Mouse (Mus musculus): ENCODE measurements around the gene Rsrp1. TPM values are rescaled to one million over a fixed set of nuclear protein-coding genes. Genes with fewer than 3 reads are reported as not detected.
"Not testable (repeated sequence)": the region's sequence is repeated elsewhere in the genome, so short reads cannot be mapped to it uniquely, and the experiment has no call there.

Rsrp1 gene
- 100 to 1,000 TPM; 129 to 206 TPM for total RNA-seq (2021)

DNA sequence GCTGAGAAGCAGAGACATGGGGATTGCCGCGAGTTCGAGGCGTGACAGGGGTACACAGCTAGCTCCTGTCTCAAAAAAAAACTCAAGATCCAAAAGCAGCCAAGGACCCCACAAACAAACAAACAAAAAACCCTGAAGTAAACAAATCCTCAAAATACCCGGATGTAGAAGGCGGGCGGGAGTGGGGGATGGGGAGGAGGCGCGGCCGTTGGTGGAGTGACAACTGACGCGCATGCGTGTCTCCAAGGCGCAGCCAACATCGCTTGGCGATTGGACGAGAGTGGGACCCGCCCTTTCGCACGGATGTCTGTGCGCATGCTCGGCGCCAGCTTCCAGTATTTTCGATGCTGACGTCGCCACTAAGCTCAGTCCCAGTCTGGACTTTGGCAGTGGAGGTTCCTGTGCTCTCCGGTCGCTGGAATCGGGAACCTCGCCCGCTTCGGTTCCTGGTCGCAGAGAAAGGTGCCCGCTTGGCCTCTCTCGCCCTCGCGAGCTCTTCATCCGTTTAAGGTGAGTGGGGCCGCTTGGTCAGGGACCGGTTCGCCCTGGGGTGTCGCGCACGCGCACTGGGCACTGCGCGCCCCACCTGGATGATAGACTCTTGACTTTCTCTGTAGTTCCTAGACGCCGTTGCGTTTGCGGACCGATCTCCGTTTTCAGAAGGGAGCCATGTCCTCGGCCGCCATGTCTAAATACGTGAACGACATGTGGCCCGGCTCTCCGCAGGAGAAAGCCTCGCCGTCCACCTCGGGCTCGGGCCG, at the start of gene Rsrp1:
Rsrp1 (plus strand) TSS at position 335 of the 761 bp plus-strand sequence.
- intact Hi-C loops (cut with DNase I), result no loop called here
- DNase-seq, result peak; percentile 98

DNA sequence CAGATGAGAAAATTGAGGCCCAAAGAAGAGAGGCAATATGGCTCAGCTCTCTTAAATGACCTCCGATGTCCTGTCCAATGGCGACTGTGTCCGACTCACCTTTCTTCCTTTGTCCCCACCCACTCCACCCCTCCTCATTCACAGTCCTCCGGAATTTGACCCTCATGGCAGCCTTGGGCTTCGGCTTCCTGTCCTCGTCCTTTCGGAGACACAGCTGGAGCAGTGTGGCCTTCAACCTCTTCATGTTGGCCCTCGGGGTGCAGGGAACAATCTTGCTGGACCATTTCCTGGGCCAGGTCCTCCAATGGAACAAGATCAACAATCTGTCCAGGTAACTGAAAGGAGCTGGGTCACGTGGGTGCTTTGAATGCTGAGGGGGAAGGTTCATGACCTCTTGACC, 47.2 kb upstream of the Rsrp1 start:
- no peak for DNase-seq
- intact Hi-C loops (cut with DNase I), result no loop called here

DNA sequence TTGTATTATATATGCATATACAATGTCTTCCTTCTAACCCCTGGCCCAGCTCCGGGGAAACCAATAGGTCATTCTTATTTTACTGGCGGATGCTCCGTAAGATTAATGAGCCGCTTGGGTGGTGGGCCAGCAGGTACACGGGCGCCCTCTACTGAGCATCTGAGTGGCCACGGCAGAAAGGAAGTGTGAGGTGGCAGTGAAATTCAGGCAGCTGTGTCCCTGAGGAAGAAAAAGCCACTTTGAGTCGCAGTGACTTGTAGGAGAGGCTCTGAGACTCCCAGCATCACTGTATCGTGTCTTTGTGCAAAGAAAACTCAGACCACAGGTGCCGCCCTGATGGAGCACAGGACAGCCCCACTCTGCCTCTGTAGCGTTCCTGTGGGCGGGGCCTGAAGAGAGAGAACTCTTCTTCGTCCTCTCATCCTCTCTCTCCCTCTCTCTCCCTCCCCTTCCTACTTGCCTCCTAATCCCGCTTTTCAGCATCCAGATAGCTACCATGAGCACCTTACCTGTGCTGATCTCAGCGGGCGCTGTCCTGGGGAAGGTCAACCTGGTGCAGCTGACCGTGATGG, 43.9 kb upstream of the Rsrp1 start:
- peak; percentile 75 to 78 for DNase-seq
- intact Hi-C loops (cut with DNase I), result loop anchor here (1.0 to 2.0 kb wide), 2 partner anchors 86 to 337 kb away; no protein-coding TSS in a partner anchor

DNA sequence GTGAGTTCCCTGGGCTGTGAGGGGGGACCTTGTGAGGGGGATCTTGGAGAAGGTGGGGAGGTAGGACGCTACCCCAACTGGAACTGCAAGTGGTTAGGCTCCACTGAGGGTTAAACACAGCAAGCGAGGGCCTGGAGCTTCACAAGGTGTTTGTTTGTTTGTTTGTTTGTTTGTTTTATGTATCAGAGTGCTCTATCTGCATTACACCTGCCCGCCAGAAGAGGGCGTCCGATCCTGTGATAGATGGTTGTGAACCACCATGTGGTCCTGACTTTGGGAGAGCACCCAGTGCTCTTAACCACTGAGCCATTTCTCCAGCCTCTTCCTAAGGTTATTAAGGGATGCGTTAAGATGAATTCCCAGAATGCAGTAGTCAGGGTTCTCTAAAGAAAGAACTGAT, 43.4 kb upstream of the Rsrp1 start:
- intact Hi-C loops (cut with DNase I), result no loop called here
- peak in 1 of 2 experiments; percentile 12 for DNase-seq

DNA sequence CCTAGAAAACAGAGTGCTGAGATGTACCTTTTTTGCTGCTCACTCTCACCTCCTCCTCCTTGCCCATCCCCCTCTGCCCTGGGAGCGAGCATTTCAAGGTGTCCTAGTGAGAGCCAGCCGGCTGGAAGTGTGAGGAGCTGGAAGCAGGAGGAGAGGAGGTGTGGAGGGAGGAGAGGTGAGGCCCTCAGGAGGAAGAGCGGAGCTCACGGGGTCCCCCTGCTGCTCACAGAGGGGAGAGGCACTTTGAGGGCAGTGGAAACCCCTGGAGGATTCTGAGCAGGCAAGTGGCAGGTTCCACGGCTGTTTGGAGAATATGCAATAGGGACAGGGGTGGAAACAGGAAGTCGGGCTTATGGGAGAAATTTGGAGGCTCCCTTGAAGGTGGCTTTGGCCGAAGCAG, 40.1 kb upstream of the Rsrp1 start:
- intact Hi-C loops (cut with DNase I), result no loop called here
- DNase-seq, result peak in 1 of 2 experiments; percentile 15

DNA sequence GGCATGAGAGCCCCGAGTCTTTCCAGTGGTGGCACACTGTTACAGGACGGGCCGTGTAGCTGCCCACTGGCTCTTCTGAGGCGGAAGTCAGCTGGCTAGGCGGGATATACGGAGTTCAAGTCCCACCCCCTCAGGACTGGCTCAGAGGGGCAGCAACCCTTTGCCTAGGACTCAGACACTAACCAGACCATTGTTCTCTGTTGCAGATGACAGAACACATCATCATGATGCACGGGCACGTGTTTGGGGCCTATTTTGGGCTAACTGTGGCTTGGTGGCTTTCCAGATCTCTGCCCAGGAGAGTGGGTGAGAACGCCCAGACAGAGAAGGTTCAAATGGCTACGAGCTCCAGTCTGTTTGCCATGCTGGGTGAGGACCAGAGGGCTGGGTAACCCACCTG, 39.6 kb upstream of the Rsrp1 start:
- DNase-seq, result peak; percentile 14 to 23
- intact Hi-C loops (cut with DNase I), result no loop called here

DNA sequence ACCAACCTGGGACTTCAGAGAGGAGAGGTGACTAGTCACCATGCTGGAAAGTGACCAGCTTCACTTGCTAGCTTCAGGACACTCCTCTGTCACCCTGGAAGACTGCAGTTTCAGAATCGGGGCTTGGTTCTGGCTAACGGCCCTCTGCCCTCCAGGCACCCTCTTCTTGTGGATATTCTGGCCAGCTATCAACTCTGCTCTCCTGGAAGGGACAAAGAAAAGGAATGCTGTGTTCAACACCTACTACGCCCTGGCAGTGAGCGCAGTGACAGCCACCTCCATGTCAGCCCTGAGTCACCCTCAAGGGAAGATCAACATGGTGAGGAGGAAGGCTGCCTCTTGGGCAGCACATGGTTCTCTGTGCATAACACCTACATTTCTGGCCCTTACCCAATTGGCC, 39.0 kb upstream of the Rsrp1 start:
- intact Hi-C loops (cut with DNase I), result no loop called here
- DNase-seq, result no peak

DNA sequence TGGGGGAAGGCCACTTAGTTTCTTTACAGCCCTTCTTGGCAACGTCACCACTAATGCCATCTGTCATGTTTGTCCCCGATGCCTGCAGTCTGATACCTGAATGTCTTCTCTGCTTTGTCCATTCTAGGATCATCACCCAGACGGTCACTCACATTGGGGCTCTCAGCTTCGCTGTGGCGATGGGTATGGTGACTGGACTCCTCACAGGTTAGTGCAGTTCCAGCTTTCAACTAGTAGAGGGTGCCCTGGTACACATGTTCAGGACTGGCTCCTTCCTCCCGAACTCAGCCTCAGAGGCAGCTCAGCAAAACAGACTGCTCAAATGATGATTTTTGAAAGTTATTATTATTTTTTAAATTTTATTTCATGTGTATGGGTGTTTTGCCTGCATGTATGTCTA, 31.3 kb upstream of the Rsrp1 start:
- intact Hi-C loops (cut with DNase I), result loop anchor here (5.0 kb wide), 1 partner anchor 65 kb away; no protein-coding TSS in a partner anchor

DNA sequence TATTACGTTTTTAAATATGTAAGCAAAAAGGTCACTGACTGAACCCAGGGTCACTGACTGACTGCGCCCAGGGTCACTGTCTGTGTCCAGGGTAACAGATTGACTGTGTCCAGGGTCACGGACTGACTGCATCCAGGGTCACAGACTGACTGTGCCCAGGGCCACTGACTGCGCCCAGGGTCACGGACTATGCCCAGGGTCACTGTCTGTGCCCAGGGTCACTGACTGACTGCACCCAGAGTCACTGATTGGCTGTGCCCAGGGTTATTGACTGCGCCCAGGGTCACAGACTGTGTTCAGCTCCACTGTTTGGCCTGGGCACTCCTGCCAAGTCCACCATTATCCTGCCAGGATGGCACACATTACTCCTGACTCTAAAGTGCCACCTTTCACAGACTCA, 26.1 kb upstream of the Rsrp1 start:
- no peak for DNase-seq
- intact Hi-C loops (cut with DNase I), result no loop called here

More for the DNA sequence above, 31.3 kb upstream of the Rsrp1 start:
- DNase-seq, result peak; percentile 57 to 69

DNA sequence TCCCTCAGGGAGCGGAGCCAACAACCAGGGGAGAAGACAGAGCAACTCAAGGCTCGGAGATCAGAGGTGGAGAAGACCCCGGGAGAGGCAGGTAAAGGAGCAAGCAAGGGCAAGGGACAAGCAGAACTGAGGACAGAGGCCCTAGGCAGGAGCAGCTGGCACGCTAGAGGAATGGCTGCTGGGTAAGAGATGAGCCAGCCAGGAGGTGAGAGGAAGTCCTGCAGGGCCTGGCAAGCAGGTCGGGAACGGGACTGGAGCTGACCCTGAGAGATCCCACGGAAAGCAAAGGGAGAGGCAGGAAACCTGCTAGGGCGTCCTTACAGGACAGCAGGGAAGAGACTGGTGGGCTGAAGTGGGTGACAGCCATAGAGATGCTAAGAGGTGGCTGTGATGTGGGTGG, 22.3 kb upstream of the Rsrp1 start:
- intact Hi-C loops (cut with DNase I), result no loop called here
- no peak for DNase-seq

DNA sequence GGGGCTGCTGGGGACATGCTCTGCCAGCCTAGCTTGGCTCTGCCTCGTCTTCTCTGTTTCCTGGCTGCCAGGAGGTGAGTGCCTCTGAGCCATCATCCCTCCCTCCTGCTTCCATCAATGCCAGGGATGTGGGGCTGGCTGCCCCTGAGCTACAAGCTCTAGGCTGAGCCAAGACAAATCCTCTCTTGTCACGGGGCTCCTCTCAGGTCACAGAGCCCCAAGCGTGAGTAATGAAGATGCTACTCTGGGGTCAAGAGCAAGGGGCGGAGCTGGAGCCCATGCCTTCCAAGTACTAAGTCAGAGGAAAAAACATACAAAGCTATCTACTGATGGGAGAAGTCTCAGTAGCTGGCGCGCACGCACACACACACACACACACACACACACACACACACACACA, 20.3 kb upstream of the Rsrp1 start:
- intact Hi-C loops (cut with DNase I), result no loop called here
- DNase-seq, result no peak

DNA sequence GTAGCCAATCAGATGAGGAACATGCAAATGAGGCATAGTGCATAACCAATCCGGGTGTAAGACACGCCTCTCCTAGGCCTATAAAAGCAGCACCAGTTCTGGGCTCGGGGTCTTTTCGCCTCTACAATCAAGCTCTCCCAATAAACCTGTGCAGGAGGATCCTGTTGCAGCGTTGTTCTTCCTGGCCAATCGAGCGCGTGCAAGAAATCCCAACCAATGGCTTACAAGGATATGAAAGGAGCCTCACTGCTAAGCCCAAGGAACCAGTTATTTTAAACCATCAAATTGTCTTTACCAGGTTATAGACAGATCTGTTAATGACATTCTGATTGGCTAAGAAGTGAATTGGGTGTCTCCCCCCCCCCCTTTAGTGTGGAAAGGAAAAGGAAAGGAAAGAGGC, 12.0 kb upstream of the Rsrp1 start:
- DNase-seq; intact Hi-C loops (cut with DNase I): not testable (repeated sequence)

DNA sequence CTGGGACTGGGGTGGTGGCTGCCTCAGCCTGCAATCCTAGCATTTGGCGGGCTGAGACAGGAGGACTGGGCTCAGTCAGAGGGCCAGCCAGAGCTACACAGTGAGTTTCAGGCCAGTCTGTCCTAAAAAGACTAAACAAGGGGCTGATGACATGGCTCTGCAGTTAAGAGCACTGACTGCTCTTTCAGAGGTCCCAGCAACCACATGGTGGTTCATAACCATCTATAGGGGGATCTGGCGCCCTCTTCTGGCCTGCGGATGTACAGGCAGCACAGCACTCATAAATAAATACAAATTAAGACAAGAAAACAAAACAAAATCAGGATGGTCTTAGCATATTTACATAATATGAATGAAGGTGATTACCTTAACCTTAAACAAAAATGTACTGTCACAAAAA, 10.0 kb upstream of the Rsrp1 start:
- peak; percentile 71 to 81 for DNase-seq
- intact Hi-C loops (cut with DNase I), result no loop called here

DNA sequence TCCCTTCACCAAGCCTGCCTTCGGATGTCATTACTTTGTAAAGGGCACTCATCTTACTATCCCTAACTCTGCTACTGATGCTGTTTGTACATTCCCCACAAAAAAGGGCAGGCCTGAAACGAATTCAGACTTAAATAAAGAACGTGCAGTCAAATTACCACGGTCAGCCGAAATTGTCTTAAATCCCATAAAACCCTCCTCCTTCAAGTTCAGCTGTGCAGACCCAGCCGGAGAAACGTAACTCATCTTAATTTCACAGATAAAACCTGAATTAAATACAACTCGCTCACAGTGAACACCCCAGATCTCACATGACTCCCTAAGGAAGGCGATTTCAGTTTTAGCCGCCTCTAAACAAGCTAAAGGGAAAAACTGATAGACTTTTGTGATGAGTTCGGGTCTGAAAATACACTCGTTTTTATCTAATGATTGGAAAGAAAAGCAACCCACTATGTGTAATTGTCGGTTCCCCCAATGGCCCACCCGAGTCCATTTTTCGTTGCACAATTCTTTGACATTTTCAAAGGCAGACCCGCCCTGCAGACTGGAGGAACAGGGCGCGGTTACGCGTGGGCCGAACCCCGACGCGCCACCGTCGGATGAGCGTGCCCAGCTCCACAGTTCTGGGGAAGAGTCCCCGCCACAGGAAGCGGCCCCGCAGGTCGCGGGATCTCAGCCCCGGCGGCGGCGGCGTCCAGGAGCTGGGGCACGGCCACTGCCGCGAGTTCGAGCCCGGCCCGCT, 9.1 kb upstream of the Rsrp1 start:
- no peak for DNase-seq
- intact Hi-C loops (cut with DNase I), result no loop called here

DNA sequence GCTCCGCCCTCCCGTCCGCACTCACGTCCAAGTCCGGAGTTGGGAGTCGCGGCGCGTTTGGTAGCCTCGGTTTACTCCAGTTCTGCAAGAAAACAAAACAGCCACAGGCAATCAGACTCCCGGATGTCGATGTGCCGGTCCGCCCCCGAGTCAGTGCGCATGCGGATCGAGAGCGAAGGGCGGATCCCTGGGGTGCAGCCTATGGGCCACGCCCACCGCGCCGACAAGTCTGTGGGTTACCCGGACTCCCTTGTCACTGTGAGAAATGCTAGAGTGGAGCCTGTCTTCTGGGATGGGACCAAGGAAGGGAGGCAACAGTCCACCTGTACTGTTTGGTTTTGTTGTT, 8.6 kb upstream of the Rsrp1 start, which contains the start of gene Tmem50a:
Tmem50a (minus strand) TSS at position 161 of the 346 bp plus-strand sequence.
- peak; percentile 95 for DNase-seq
- intact Hi-C loops (cut with DNase I), result no loop called here

DNA sequence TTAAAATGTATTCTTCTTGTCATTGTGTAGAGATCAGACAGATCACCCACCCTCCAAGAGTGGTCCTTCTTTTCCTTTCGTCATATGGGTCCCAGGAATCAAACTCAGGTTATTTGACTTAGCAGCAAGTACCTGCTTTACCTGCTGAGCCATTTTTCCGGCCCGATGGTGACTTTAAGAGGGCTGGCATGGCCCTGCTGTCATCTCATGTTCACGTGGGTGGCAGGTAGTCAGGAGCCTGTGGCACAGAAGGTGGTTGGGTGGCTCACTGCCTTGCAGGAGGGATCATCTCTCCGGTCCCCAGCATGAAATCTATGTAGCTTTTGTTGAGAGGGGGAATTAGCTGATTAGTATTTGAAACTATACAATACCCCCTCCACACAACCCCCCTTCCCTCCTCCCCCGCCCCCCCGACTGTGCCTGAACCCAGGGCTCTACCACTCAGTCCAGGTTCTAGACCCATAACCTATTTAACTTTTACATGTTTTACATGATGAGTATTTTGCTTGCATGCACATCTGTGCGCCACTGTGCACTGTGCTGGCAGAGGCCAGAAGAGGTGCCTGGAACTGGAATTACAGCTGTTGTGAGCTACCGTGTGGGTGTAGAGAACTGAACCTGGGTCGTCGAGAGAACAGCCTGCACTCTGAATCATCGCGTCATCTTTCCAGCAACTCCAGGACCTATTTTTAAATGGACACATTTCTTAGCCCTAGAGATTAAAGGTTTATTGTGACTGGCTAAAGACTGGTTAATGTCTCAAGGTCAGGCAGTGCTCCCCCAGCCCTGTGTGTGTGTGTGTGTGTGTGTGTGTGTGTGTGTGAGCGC, 8.0 kb upstream of the Rsrp1 start:
- intact Hi-C loops (cut with DNase I), result no loop called here
- DNase-seq, result no peak

DNA sequence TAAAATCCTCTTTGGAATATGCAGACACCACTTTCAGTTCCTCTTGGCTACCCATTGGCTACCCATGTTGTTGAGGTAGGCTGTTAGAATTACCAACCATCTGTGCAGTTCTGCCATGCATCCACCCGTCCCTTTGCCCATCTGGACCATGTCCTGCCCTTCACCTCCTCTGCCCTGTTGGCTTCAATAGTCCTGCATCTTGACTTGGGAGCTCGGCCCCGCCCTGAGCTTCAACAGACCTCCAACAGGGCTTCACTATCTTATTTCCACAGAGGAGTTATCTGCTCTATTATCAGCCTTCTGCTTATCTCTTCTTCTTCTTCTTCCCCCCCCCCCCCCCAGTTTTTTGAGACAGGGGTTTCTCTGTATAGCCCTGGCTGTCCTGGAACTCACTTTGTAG, 6.2 kb upstream of the Rsrp1 start:
- intact Hi-C loops (cut with DNase I), result no loop called here
- DNase-seq, result no peak

DNA sequence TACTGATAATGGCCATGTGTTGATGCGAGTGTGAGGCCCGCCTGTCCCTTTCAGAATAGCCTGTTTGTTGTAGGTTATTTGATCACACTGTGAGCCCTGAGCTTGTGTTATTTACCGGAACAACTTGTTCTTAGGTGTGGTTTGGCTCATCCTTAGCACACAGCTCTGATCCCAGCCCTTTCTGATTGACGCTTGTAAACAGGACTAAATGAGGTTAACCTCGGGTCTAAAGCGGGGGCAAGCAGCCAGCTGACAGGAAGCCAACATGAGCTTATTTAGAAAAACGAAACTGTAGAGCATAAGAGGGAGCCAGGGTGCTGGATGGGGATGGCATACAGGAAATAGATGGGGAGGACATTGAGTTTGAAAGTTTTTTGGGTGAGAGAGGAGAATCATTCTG, 5.0 kb upstream of the Rsrp1 start:
- intact Hi-C loops (cut with DNase I), result no loop called here
- peak; percentile 69 to 76 for DNase-seq

DNA sequence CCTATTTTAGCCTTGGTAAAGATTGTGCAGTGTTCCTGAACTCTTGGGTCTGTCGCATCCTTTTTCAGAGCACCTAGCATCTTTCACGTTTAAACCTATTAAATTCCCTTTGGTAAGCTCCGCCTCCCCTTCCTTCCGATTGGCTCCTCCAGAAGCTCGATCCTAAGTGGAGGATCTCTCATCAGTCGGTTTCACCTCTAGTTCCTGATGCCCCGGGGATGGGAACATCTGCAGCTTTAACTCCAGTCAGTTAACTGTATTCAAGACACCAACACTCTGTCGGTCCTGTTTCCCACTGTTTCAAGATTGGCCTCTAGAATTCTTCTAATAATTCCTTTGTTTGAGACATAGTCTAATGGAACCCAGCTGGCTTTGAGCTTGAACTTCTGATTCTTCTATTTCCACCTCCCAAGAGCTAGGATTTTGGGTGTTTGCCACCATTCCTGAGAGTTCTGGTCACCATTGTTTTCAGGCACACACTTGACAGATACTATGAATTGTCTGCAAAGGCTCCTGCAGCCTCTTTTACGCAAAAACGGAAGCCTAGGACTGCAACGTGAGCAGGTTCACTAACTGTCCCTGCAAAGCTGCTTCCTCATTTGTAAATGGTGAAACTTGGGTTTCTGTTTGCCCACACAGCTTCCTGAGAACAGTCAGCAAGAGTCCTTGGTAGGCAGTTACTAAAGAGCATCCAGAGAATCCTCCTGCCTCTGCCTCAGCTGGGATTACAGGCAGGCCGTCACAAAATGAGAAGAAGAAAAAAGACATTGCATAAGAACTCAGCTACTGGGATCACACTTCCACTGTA, 3.5 kb upstream of the Rsrp1 start:
- no peak for DNase-seq
- intact Hi-C loops (cut with DNase I), result no loop called here

DNA sequence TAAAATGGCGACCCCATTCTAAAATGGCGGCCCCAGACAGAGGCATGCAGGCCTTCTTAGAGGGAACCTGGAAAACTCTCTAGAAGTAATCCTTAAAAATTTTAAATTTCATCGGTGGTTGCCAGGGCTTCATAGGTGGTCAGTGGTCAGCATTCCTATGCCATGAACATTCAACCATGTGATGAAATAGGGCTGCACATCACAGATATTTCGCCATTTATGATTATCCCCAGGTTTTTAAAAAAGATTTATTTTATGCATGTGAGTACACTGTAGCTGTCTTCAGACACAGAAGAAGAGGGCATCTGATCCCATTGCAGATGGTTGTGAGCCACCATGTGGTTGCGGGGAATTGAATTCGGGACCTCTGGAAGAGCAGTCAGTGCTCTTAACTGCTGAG, 2.8 kb upstream of the Rsrp1 start:
- intact Hi-C loops (cut with DNase I), result no loop called here
- DNase-seq, result no peak

Measured in heart, postnatal 36 days (tissue).